Mouse (Mus musculus): ENCODE data around the gene Llph. TPM values are rescaled to one million over a fixed set of nuclear protein-coding genes. Genes with fewer than 3 reads are reported as not detected.

The Llph gene
- polyA plus RNA-seq, 1 experiment from 2014 or later: 68.5 TPM

- no peaks in the 10 kb centered on the region for H3K36me3 ChIP-seq (ENCODE audit: control insufficient read depth, insufficient read depth, low read length)
- H3K4me1 ChIP-seq (ENCODE audit: control insufficient read depth, insufficient read depth, low read length): peaks cover 21% of the 10 kb centered on the region
- no peak overlapping the region for H3K4me3 ChIP-seq (ENCODE audit: low read length)
- H3K9ac ChIP-seq (ENCODE audit: low read depth, low read length): no peak overlapping the region
- WGBS: 59% methylated on average over 12 of the region's 12 CpGs
- H3K4me2 ChIP-seq (replicated peaks; ENCODE audit: low read depth, low read length): no peak overlapping the region
- no peak for ATAC-seq (ENCODE audit: low FRiP score, low TSS enrichment)
- no peak overlapping the region for H3K27ac ChIP-seq (ENCODE audit: low read depth, low read length)
- no peaks in the 10 kb centered on the region for H3K9me3 ChIP-seq (ENCODE audit: control insufficient read depth, low read length)
- no peaks in the 10 kb centered on the region for H3K27me3 ChIP-seq (ENCODE audit: control insufficient read depth, insufficient read depth, low read length)
Measured at GRCm38 (mm10) chr10:120267790-120268189, 40.9 kb downstream of the Llph start.

DNA sequence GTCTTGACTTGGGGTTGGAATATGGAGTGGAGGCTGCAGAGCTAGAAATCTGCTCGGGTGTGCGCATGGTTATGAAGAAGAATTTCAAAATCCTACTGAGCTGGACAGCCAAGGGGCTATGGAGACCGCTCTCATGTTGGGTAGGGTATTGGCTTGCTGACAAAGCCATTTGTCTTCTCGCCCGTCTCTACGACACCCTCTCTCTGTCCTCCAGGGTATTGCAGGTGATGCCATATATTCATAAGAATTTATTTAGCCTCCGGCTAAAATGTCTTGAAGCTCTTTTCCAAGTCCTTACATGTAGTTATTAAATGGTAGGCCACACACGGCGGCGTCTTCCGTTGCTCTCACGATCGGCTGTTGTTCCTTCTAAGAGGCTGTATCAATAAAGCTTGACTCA is 43.1 kb downstream of the Llph start:
- no peak overlapping the region for H3K4me3 ChIP-seq (ENCODE audit: low read length)
- H3K4me1 ChIP-seq (ENCODE audit: control insufficient read depth, insufficient read depth, low read length): peaks cover 25% of the 10 kb centered on the region
- no peak for ATAC-seq (ENCODE audit: low FRiP score, low TSS enrichment)
- no peaks in the 10 kb centered on the region for H3K27me3 ChIP-seq (ENCODE audit: control insufficient read depth, insufficient read depth, low read length)
- H3K27ac ChIP-seq (ENCODE audit: low read depth, low read length): no peak overlapping the region
- no peak overlapping the region for H3K4me2 ChIP-seq (replicated peaks; ENCODE audit: low read depth, low read length)
- WGBS: 95% methylated on average over 13 of the region's 13 CpGs
- H3K9me3 ChIP-seq (ENCODE audit: control insufficient read depth, low read length): no peaks in the 10 kb centered on the region
- H3K36me3 ChIP-seq (ENCODE audit: control insufficient read depth, insufficient read depth, low read length): no peaks in the 10 kb centered on the region
- no peak overlapping the region for H3K9ac ChIP-seq (ENCODE audit: low read depth, low read length)

DNA sequence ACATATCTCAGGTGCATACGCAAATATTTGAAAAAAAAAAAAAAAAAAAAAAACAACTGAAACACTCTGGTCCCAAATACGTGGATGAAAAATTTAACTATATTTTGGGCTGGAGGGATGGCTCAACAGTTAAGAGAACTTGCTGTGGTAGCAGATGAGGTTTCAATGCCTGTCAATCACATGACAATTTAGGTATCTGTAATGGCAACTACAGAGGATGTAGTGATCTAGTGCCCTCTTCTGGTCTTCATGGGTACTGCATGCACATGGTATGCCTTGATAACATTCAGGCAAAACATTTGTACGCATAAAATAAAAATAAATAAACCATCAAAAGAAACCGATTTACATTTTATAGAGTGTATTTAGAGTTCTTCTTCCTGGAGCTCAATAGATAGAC is 43.9 kb downstream of the Llph start:
- H3K4me3 ChIP-seq (ENCODE audit: low read length): no peak overlapping the region
- no peak for ATAC-seq (ENCODE audit: low FRiP score, low TSS enrichment)
- 76% methylated on average over 4 of the region's 4 CpGs for WGBS
- H3K4me2 ChIP-seq (replicated peaks; ENCODE audit: low read depth, low read length): no peak overlapping the region
- H3K27me3 ChIP-seq (ENCODE audit: control insufficient read depth, insufficient read depth, low read length): no peaks in the 10 kb centered on the region
- H3K9me3 ChIP-seq (ENCODE audit: control insufficient read depth, low read length): no peaks in the 10 kb centered on the region
- peaks cover 25% of the 10 kb centered on the region for H3K4me1 ChIP-seq (ENCODE audit: control insufficient read depth, insufficient read depth, low read length)
- H3K27ac ChIP-seq (ENCODE audit: low read depth, low read length): no peak overlapping the region
- H3K9ac ChIP-seq (ENCODE audit: low read depth, low read length): no peak overlapping the region
- H3K36me3 ChIP-seq (ENCODE audit: control insufficient read depth, insufficient read depth, low read length): no peaks in the 10 kb centered on the region

DNA sequence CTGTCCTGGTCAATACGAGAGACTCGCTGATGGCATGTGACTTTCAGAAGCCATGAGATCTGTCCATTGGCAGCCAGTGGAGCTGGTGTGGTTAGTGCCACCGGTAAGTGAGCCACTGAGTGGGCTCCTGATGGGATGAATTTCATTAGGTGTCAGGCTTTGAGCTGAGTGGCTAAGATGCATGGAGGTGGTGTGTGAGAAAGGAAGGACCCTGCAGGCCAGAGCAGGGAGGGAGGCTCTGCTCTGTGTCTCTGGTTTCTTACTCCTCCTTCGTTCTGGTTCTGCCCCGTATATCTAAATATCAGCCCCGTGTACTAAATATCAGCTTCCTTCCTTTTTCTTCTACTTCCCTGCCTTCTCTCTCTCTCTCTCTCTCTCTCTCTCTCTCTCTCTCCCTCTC is 44.4 kb downstream of the Llph start:
- H3K4me2 ChIP-seq (replicated peaks; ENCODE audit: low read depth, low read length): no peak overlapping the region; the same call in 1 of the 2 replicates
- H3K27me3 ChIP-seq (ENCODE audit: control insufficient read depth, insufficient read depth, low read length): no peaks in the 10 kb centered on the region
- peaks cover 25% of the 10 kb centered on the region for H3K4me1 ChIP-seq (ENCODE audit: control insufficient read depth, insufficient read depth, low read length)
- H3K27ac ChIP-seq (ENCODE audit: low read depth, low read length): no peak overlapping the region
- H3K9ac ChIP-seq (ENCODE audit: low read depth, low read length): no peak overlapping the region
- ATAC-seq (ENCODE audit: low FRiP score, low TSS enrichment): no peak
- 51% methylated on average over 6 of the region's 6 CpGs for whole genome bisulfite sequencing
- no peak overlapping the region for H3K4me3 ChIP-seq (ENCODE audit: low read length)
- no peaks in the 10 kb centered on the region for H3K36me3 ChIP-seq (ENCODE audit: control insufficient read depth, insufficient read depth, low read length)
- no peaks in the 10 kb centered on the region for H3K9me3 ChIP-seq (ENCODE audit: control insufficient read depth, low read length)

DNA sequence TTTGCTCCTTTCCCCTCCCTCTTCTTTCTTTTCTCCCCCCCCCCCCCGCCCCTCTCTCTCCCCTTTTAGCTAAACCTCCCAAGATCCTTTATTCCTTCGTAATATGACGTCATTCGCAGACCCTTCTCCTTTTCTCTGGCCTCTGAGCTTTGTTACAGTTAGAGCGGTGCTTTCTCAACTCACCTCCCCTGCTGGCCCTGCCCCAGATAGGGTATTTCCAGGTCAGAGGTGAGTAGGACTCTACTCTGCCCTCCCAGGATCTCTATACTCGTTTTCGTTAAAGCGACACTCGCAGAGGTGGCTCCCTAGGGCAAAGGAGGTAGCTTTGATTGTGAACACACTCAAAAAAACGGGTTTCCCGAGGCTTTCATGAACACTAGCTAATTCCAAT is 45.0 kb downstream of the Llph start:
- H3K4me3 ChIP-seq (ENCODE audit: low read length): peak overlapping the region; percentile 23
- peak overlapping the region; percentile 42; the same call in 1 of the 2 replicates for H3K9ac ChIP-seq (ENCODE audit: low read depth, low read length)
- no peaks in the 10 kb centered on the region for H3K9me3 ChIP-seq (ENCODE audit: control insufficient read depth, low read length)
- peaks cover 25% of the 10 kb centered on the region for H3K4me1 ChIP-seq (ENCODE audit: control insufficient read depth, insufficient read depth, low read length)
- no peaks in the 10 kb centered on the region for H3K27me3 ChIP-seq (ENCODE audit: control insufficient read depth, insufficient read depth, low read length)
- peak overlapping the region; percentile 52 for H3K4me2 ChIP-seq (replicated peaks; ENCODE audit: low read depth, low read length)
- no peaks in the 10 kb centered on the region for H3K36me3 ChIP-seq (ENCODE audit: control insufficient read depth, insufficient read depth, low read length)
- 0 out of 2 replicates have a peak overlapping the region, but pooled peaks have one; percentile 42 for H3K27ac ChIP-seq (ENCODE audit: low read depth, low read length)
- WGBS: 14% methylated on average over 11 of the region's 11 CpGs
- ATAC-seq (ENCODE audit: low FRiP score, low TSS enrichment): no peak

- peak overlapping the region; percentile 42; the same call in 1 of the 2 replicates for H3K9ac ChIP-seq (ENCODE audit: low read depth, low read length)
- peak overlapping the region; percentile 42; the same call in 1 of the 2 replicates for H3K27ac ChIP-seq (ENCODE audit: low read depth, low read length)
- H3K36me3 ChIP-seq (ENCODE audit: control insufficient read depth, insufficient read depth, low read length): no peaks in the 10 kb centered on the region
- peak overlapping the region; percentile 23 for H3K4me3 ChIP-seq (ENCODE audit: low read length)
- H3K9me3 ChIP-seq (ENCODE audit: control insufficient read depth, low read length): no peaks in the 10 kb centered on the region
- WGBS: 8% methylated on average over 19 of the region's 19 CpGs
- H3K4me1 ChIP-seq (ENCODE audit: control insufficient read depth, insufficient read depth, low read length): peaks cover 25% of the 10 kb centered on the region
- peak; percentile 76 for ATAC-seq (ENCODE audit: low FRiP score, low TSS enrichment)
- no peaks in the 10 kb centered on the region for H3K27me3 ChIP-seq (ENCODE audit: control insufficient read depth, insufficient read depth, low read length)
- peak overlapping the region; percentile 52 for H3K4me2 ChIP-seq (replicated peaks; ENCODE audit: low read depth, low read length)
Measured at GRCm38 (mm10) chr10:120272270-120272883, 45.5 kb downstream of the Llph start.

DNA sequence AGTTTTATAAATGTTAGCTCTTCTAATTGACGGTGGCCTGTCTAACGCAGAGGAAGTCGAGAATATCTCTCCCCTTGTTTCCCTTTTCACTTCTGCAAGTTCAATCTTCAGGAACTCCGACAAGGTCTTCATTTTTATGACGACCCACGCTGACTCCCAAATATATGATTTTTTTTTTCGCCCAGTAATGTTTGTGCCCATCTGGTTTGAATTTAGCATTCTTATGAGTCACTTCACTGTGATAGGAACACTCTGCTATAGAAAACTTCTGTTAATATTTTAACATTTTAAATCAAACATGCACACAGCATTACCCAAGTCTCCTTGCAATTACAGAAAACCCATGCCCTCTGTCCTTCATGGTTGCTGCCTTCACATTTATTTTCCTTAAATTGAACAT is 46.5 kb downstream of the Llph start:
- Histone ChIP-seq H3K9ac (ENCODE audit: low read depth, low read length) (no peak overlapping the region), H3K36me3 (ENCODE audit: control insufficient read depth, insufficient read depth, low read length) (no peaks in the 10 kb centered on the region), H3K4me1 (ENCODE audit: control insufficient read depth, insufficient read depth, low read length) (peaks cover 23% of the 10 kb centered on the region), H3K4me2 (replicated peaks; ENCODE audit: low read depth, low read length) (no peak overlapping the region), H3K27me3 (ENCODE audit: control insufficient read depth, insufficient read depth, low read length) (no peaks in the 10 kb centered on the region), H3K9me3 (ENCODE audit: control insufficient read depth, low read length) (no peaks in the 10 kb centered on the region), H3K4me3 (ENCODE audit: low read length) (no peak overlapping the region), H3K27ac (ENCODE audit: low read depth, low read length) (no peak overlapping the region)
- WGBS: 68% methylated on average over 7 of the region's 7 CpGs
- no peak for ATAC-seq (ENCODE audit: low FRiP score, low TSS enrichment)

- no peaks in the 10 kb centered on the region for H3K4me1 ChIP-seq (ENCODE audit: control insufficient read depth, insufficient read depth, low read length)
- 67% methylated on average over 12 of the region's 12 CpGs for WGBS
Measured at GRCm38 (mm10) chr10:120279482-120280128, 52.7 kb downstream of the Llph start.

DNA sequence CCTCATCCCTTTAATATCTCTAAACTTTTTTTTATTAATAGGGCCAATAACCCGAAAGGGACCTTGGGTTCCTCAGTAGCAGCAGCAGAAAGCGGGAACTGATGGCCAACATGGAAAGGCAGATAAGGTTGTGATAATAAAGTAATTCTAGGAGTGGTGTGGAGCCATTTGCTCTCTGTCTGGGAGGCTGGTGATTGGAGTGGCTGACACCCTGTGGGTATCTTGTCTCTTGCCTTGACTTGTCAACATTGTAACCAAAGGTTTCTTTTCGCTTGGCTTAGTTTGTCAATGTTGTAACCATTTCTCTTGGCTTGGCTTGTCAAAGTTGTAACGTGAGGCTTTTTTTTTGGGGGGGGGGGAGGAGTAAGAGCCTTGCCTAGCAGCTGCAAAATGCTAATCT is 53.5 kb downstream of the Llph start:
- no peak overlapping the region for H3K27ac ChIP-seq (ENCODE audit: low read depth, low read length)
- no peaks in the 10 kb centered on the region for H3K36me3 ChIP-seq (ENCODE audit: control insufficient read depth, insufficient read depth, low read length)
- H3K9me3 ChIP-seq (ENCODE audit: control insufficient read depth, low read length): no peaks in the 10 kb centered on the region
- no peaks in the 10 kb centered on the region for H3K4me1 ChIP-seq (ENCODE audit: control insufficient read depth, insufficient read depth, low read length)
- no peak overlapping the region for H3K9ac ChIP-seq (ENCODE audit: low read depth, low read length)
- WGBS: 58% methylated on average over 4 of the region's 4 CpGs
- H3K4me3 ChIP-seq (ENCODE audit: low read length): no peak overlapping the region
- H3K27me3 ChIP-seq (ENCODE audit: control insufficient read depth, insufficient read depth, low read length): no peaks in the 10 kb centered on the region
- H3K4me2 ChIP-seq (replicated peaks; ENCODE audit: low read depth, low read length): no peak overlapping the region
- ATAC-seq (ENCODE audit: low FRiP score, low TSS enrichment): no peak

More at GRCm38 (mm10) chr10:120279482-120280128, 52.7 kb downstream of the Llph start:
- Histone ChIP-seq H3K27ac (ENCODE audit: low read depth, low read length) (no peak overlapping the region), H3K9ac (ENCODE audit: low read depth, low read length) (no peak overlapping the region), H3K36me3 (ENCODE audit: control insufficient read depth, insufficient read depth, low read length) (no peaks in the 10 kb centered on the region), H3K4me3 (ENCODE audit: low read length) (no peak overlapping the region), H3K9me3 (ENCODE audit: control insufficient read depth, low read length) (no peaks in the 10 kb centered on the region), H3K27me3 (ENCODE audit: control insufficient read depth, insufficient read depth, low read length) (no peaks in the 10 kb centered on the region), H3K4me2 (replicated peaks; ENCODE audit: low read depth, low read length) (no peak overlapping the region)
- no peak for ATAC-seq (ENCODE audit: low FRiP score, low TSS enrichment)

All from kidney, embryonic 14.5 days (tissue).